Mouse (Mus musculus) neutrophil, adult 83 days (primary cell): ENCODE data around the gene Ptgis. TPM values are rescaled to one million over a fixed set of nuclear protein-coding genes. Genes with fewer than 3 reads are reported as not detected.

Experiments used
- total RNA-seq, 2 experiments: library from RNA; stranded (reverse); gene quantifications; one replicate each; pipeline ENCODE4 v1.2.4; 2023

The Ptgis gene
- total RNA-seq = under 1 TPM; 0.71 to 0.92 TPM

DNA sequence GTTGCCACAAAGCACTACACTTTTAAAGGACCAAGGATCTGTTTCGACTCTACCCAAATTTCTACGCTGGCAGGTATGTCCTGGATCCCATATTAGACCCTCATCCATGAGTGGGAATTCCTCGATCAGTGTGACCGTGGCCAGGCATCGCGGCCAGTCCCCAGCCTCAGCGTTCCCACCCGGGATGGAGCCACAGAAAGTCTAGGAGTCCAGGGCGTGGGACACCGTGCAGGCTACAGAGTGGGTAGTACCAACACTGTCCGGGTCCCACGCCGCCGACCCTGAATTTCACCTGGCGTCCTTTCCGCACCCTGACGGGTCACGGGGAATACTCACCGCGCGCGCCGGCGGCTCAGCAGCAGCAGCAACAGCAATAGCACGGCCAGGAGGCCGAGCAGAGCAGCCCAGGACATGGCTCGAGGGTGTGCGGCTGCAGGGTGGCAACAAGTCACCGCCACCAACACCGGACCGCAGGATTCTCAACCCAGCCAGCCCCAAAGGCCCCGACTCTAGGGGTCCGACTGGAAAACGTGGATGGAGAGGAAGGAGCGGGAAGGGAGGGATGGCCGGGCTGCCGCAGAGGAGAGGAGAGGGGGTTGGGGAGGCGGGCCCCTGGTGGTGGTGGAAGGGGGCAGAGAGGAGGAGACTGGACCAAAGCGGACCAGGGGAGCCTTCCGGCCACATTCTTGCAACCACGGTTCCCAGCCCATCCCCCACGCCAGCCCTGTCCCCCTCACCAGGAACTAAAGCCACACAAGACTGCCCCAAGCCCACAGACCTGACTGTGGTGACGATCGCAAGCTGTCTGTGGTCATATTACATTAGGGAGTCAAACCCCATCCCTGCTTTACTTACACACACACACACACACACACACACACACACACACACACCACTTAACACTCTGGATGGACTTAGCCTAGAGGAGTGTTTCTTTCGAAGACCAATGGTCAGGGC, at the start of gene Ptgis:
Gene Ptgis (minus strand): TSS at position 597 of the 957 bp plus-strand sequence.

GRCm38 (mm10) chr2:167190076-167190399, 50.4 kb downstream of the Ptgis start, which contains the start of gene Kcnb1:
TSS of gene Kcnb1 (minus strand) at chr2:167190155.

Other genes starting within 250 kb of the Ptgis start
- gene Stau1, start 244.3 kb downstream of the Ptgis start, total RNA-seq = 10 to 100 TPM; 35.4 to 42.7 TPM
- gene Ddx27, start 225.4 kb downstream of the Ptgis start, total RNA-seq = 10 to 100 TPM; 26.4 to 31.0 TPM
- 10 to 100 TPM; 68.9 to 75.3 TPM for gene Znfx1, start 177.6 kb downstream of the Ptgis start, total RNA-seq
- gene Kcnb1, start 50.4 kb downstream of the Ptgis start, total RNA-seq = under 1 TPM; 0.11 to 0.18 TPM
- 10 to 100 TPM; 23.8 to 33.6 TPM for gene B4galt5, start 108.6 kb upstream of the Ptgis start, total RNA-seq
- gene Slc9a8, start 181.1 kb upstream of the Ptgis start, total RNA-seq = 10 to 100 TPM; 34.1 to 36.3 TPM